31 mouse cellular contexts compared by ENCODE assay signal in genomic region chr1:48109358-48109757, GRCm38 (mm10).
"Had no signal": no experiment of that assay in that cellular context is flagged by ENCODE, and none has a peak within 500 bp of the region (broad histone marks: within the 10 kb centered on the region; RNA-seq: fewer than 3 reads in every experiment).

No protein-coding gene starts in this region.

- H3K27me3 ChIP-seq: heart, embryonic 13.5 days; heart, embryonic 15.5 days; hindbrain, embryonic 12.5 days; kidney, embryonic 15.5 days; limb, embryonic 12.5 days; liver, embryonic 13.5 days; liver, embryonic 15.5 days had no signal

- H3K9ac ChIP-seq: heart, embryonic 13.5 days; heart, embryonic 15.5 days; hindbrain, embryonic 12.5 days; hindbrain, embryonic 14.5 days; kidney, embryonic 15.5 days; limb, embryonic 12.5 days; liver, embryonic 13.5 days; liver, embryonic 15.5 days; liver, postnatal 0 days had no signal

- DNase-seq: gastrocnemius, adult 2 months; gastrocnemius, postnatal 10 days; gastrocnemius, postnatal 36 days; heart, adult 11 months; heart, adult 2 months; heart, postnatal 14 days; heart, postnatal 4 days; kidney, adult 11 months; kidney, adult 2 months; kidney, adult 9 months; kidney, postnatal 14 days; kidney, postnatal 36 days; layer of hippocampus, adult 9-11 months; layer of hippocampus, postnatal 36 days; liver; liver, embryonic 13.5 days; liver, postnatal 0 days had no signal

- H3K4me1 ChIP-seq: heart, embryonic 13.5 days; heart, embryonic 15.5 days; hindbrain, embryonic 10.5 days; hindbrain, embryonic 12.5 days; kidney, embryonic 15.5 days; limb, embryonic 10.5 days; limb, embryonic 12.5 days; liver, embryonic 13.5 days; liver, embryonic 15.5 days had no signal

- H3K4me3 ChIP-seq: gastrocnemius, adult 2 months; heart, adult 2 months; heart, embryonic 13.5 days; heart, embryonic 15.5 days; hindbrain, embryonic 10.5 days; hindbrain, embryonic 12.5 days; kidney, embryonic 15.5 days; limb, embryonic 10.5 days; limb, embryonic 12.5 days; liver, embryonic 13.5 days; liver, embryonic 15.5 days had no signal

- H3K9me3 ChIP-seq: heart, embryonic 13.5 days; heart, embryonic 15.5 days; hindbrain, embryonic 10.5 days; hindbrain, embryonic 12.5 days; kidney, embryonic 15.5 days; limb, embryonic 10.5 days; limb, embryonic 12.5 days; liver, embryonic 13.5 days had no signal

- H3K36me3 ChIP-seq: heart, embryonic 13.5 days; heart, embryonic 15.5 days; hindbrain, embryonic 10.5 days; hindbrain, embryonic 12.5 days; kidney, embryonic 15.5 days; limb, embryonic 10.5 days; limb, embryonic 12.5 days; liver, embryonic 13.5 days; liver, embryonic 15.5 days had no signal

- ATAC-seq: hindbrain, embryonic 16.5 days; intestine, embryonic 16.5 days; liver, postnatal 0 days had no signal

- H3K4me2 ChIP-seq: heart, embryonic 11.5 days; heart, embryonic 13.5 days; heart, embryonic 15.5 days; hindbrain, embryonic 12.5 days; hindbrain, embryonic 14.5 days; kidney, embryonic 15.5 days; limb, embryonic 12.5 days; liver, embryonic 11.5 days; liver, embryonic 13.5 days; liver, embryonic 15.5 days had no signal

- H3K27ac ChIP-seq: gastrocnemius, adult 2 months; heart, adult 2 months; heart, embryonic 13.5 days; heart, embryonic 15.5 days; hindbrain, embryonic 10.5 days; hindbrain, embryonic 12.5 days; hindbrain, embryonic 14.5 days; kidney, embryonic 15.5 days; kidney, postnatal 0 days; limb, embryonic 10.5 days; limb, embryonic 12.5 days; liver, embryonic 13.5 days; liver, embryonic 15.5 days had no signal
